Mouse (Mus musculus) adrenal gland, postnatal 4 days (tissue): Measurements from ENCODE around the gene Stn1. TPM values are rescaled to one million over a fixed set of nuclear protein-coding genes. Genes with fewer than 3 reads are reported as not detected.

Experiments used
- DNase-seq, 2 experiments: peaks; one replicate each; pipeline ENCODE4 v3.0.0; 2021 to 2022; ENCODE audit warnings: low spot score in 2 of 2, mixed read lengths in 2 of 2
- total RNA-seq, 2 experiments: library from RNA; stranded (reverse); gene quantifications; 2 replicates each; pipeline ENCODE4 v1.2.3; 2021

Stn1 gene
- total RNA-seq, 2 experiments from 2014 or later = 21.4 to 26.0 TPM

GRCm38 (mm10) chr19:47545528-47545927, 8.2 kb upstream of the Stn1 start:
- DNase-seq = no peak

- no peak for DNase-seq
Measured at GRCm38 (mm10) chr19:47545055-47545454, 7.7 kb upstream of the Stn1 start.

GRCm38 (mm10) chr19:47542441-47542840, 5.1 kb upstream of the Stn1 start:
- DNase-seq = no peak

- DNase-seq = no peak
Measured at GRCm38 (mm10) chr19:47538801-47539200, 1.5 kb upstream of the Stn1 start.

GRCm38 (mm10) chr19:47537879-47538278, 572 bp upstream of the Stn1 start:
- no peak for DNase-seq

- peak; percentile 92 to 96 for DNase-seq
Measured at GRCm38 (mm10) chr19:47536521-47537299, 597 bp downstream of the Stn1 start.

- DNase-seq = no peak
Measured at GRCm38 (mm10) chr19:47534131-47534530, 3.2 kb downstream of the Stn1 start.

- no peak for DNase-seq
Measured at GRCm38 (mm10) chr19:47532449-47532848, 4.9 kb downstream of the Stn1 start.

- no peak for DNase-seq
Measured at GRCm38 (mm10) chr19:47531309-47531708, 6.0 kb downstream of the Stn1 start.

- no peak for DNase-seq
Measured at GRCm38 (mm10) chr19:47526239-47526986, 10.9 kb downstream of the Stn1 start.

- no peak for DNase-seq
Measured at GRCm38 (mm10) chr19:47524905-47525304, 12.4 kb downstream of the Stn1 start.

- no peak for DNase-seq
Measured at GRCm38 (mm10) chr19:47521403-47521802, 15.9 kb downstream of the Stn1 start.

GRCm38 (mm10) chr19:47519163-47519893, 18.0 kb downstream of the Stn1 start:
- DNase-seq = no peak

GRCm38 (mm10) chr19:47518475-47519162, 18.7 kb downstream of the Stn1 start:
- no peak for DNase-seq

- DNase-seq = no peak
Measured at GRCm38 (mm10) chr19:47517570-47517969, 19.7 kb downstream of the Stn1 start.

GRCm38 (mm10) chr19:47516879-47517278, 20.4 kb downstream of the Stn1 start:
- no peak for DNase-seq

GRCm38 (mm10) chr19:47515091-47515490, 22.2 kb downstream of the Stn1 start:
- no peak for DNase-seq

GRCm38 (mm10) chr19:47513618-47513897, 23.7 kb downstream of the Stn1 start:
- no peak for DNase-seq

GRCm38 (mm10) chr19:47512794-47513617, 24.3 kb downstream of the Stn1 start:
- no peak for DNase-seq

GRCm38 (mm10) chr19:47511958-47512357, 25.3 kb downstream of the Stn1 start:
- no peak for DNase-seq

- DNase-seq = no peak
Measured at GRCm38 (mm10) chr19:47511294-47511675, 26.0 kb downstream of the Stn1 start.
